Mouse (Mus musculus): ENCODE data around the gene Gzmc. TPM values are rescaled to one million over a fixed set of nuclear protein-coding genes. Genes with fewer than 3 reads are reported as not detected.

The Gzmc gene
- total and polyA plus RNA-seq, 2 experiments: 0.28 TPM; not detected in 1

GRCm38 (mm10) chr14:56186946-56187345 is 47.5 kb downstream of the Gzmc start:
- DNase-seq (ENCODE audit: extremely low read depth, low read depth, low spot score): no peak
- H3K27ac ChIP-seq (replicated peaks; ENCODE audit: insufficient read depth, low read depth, low read length): no peak overlapping the region
- WGBS: 51% methylated on average over 6 of the region's 6 CpGs
- no peak overlapping the region for H3K9ac ChIP-seq (ENCODE audit: low read depth, low read length)
- no peaks in the 10 kb centered on the region for H3K79me2 ChIP-seq (ENCODE audit: control insufficient read depth, insufficient read depth, low read length)
- no peaks in the 10 kb centered on the region for H3K36me3 ChIP-seq (ENCODE audit: control insufficient read depth, insufficient read depth, low read length)
- H3K4me1 ChIP-seq (ENCODE audit: control insufficient read depth, insufficient read depth, low read length): no peaks in the 10 kb centered on the region
- no peak overlapping the region for H3K4me3 ChIP-seq (ENCODE audit: insufficient read depth, low read depth, low read length)
- TF ChIP-seq POLR2A (IDR thresholded peaks at IDR 0.05; ENCODE audit: extremely low read depth, insufficient read depth, low read length) (no peak), CTCF (IDR thresholded peaks at IDR 0.05; ENCODE audit: low read depth, low read length) (peak; percentile 41)
- H3K27me3 ChIP-seq (ENCODE audit: control insufficient read depth, insufficient read depth, low read length): peaks cover 2% of the 10 kb centered on the region; the same call in 1 of the 2 replicates

- no peaks in the 10 kb centered on the region for H3K4me1 ChIP-seq (ENCODE audit: control insufficient read depth, insufficient read depth, low read length)
- no peak overlapping the region for H3K4me3 ChIP-seq (ENCODE audit: insufficient read depth, low read depth, low read length)
- peaks cover 2% of the 10 kb centered on the region; the same call in 1 of the 2 replicates for H3K27me3 ChIP-seq (ENCODE audit: control insufficient read depth, insufficient read depth, low read length)
- no peaks in the 10 kb centered on the region for H3K79me2 ChIP-seq (ENCODE audit: control insufficient read depth, insufficient read depth, low read length)
- no peak for DNase-seq (ENCODE audit: extremely low read depth, low read depth, low spot score)
- no peak overlapping the region for H3K27ac ChIP-seq (replicated peaks; ENCODE audit: insufficient read depth, low read depth, low read length)
- TF ChIP-seq POLR2A (IDR thresholded peaks at IDR 0.05; ENCODE audit: extremely low read depth, insufficient read depth, low read length) (no peak), CTCF (IDR thresholded peaks at IDR 0.05; ENCODE audit: low read depth, low read length) (no peak)
- WGBS: 74% methylated on average over 5 of the region's 5 CpGs
- H3K9ac ChIP-seq (ENCODE audit: low read depth, low read length): no peak overlapping the region
- H3K36me3 ChIP-seq (ENCODE audit: control insufficient read depth, insufficient read depth, low read length): no peaks in the 10 kb centered on the region
Measured at GRCm38 (mm10) chr14:56186521-56186920, 47.9 kb downstream of the Gzmc start.

Other genes with a start within 250 kb of the Gzmc start
- gene Mcpt1, start 216.7 kb downstream of the Gzmc start, total RNA-seq (2014; rRNA removed): not detected in 2 replicates
- gene Mcpt1, start 216.7 kb downstream of the Gzmc start, polyA plus RNA-seq (2012; rRNA removed): not detected in 2 replicates
- gene Mcpt9, start 204.2 kb downstream of the Gzmc start, total RNA-seq (2014; rRNA removed): not detected in 2 replicates
- gene Mcpt9, start 204.2 kb downstream of the Gzmc start, polyA plus RNA-seq (2012; rRNA removed): not detected in 2 replicates
- gene Mcpt2, start 192.6 kb downstream of the Gzmc start, total RNA-seq (2014; rRNA removed): not detected in 2 replicates
- not detected in 2 replicates for gene Mcpt2, start 192.6 kb downstream of the Gzmc start, polyA plus RNA-seq (2012; rRNA removed)
- gene Mcpt4, start 172.3 kb downstream of the Gzmc start, total RNA-seq (2014; rRNA removed): not detected in 2 replicates
- not detected in 2 replicates for gene Mcpt4, start 172.3 kb downstream of the Gzmc start, polyA plus RNA-seq (2012; rRNA removed)
- gene Mcpt8, start 149.4 kb downstream of the Gzmc start, total RNA-seq (2014; rRNA removed): not detected in 2 replicates
- gene Mcpt8, start 149.4 kb downstream of the Gzmc start, polyA plus RNA-seq (2012; rRNA removed): not detected in 2 replicates
- not detected in 2 replicates for gene Ctsg, start 132.1 kb downstream of the Gzmc start, total RNA-seq (2014; rRNA removed)
- gene Ctsg, start 132.1 kb downstream of the Gzmc start, polyA plus RNA-seq (2012; rRNA removed): not detected in 2 replicates
- gene Gzme, start 114.0 kb downstream of the Gzmc start, total RNA-seq (2014; rRNA removed): not detected in 2 replicates
- not detected in 2 replicates for gene Gzme, start 114.0 kb downstream of the Gzmc start, polyA plus RNA-seq (2012; rRNA removed)
- not detected in 2 replicates for gene Gzmd, start 102.0 kb downstream of the Gzmc start, total RNA-seq (2014; rRNA removed)
- gene Gzmd, start 102.0 kb downstream of the Gzmc start, polyA plus RNA-seq (2012; rRNA removed): not detected in 2 replicates
- not detected in 2 replicates for gene Gzmg, start 75.1 kb downstream of the Gzmc start, total RNA-seq (2014; rRNA removed)
- not detected in 2 replicates for gene Gzmg, start 75.1 kb downstream of the Gzmc start, polyA plus RNA-seq (2012; rRNA removed)
- not detected in 2 replicates for gene Gzmn, start 60.1 kb downstream of the Gzmc start, total RNA-seq (2014; rRNA removed)
- not detected in 2 replicates for gene Gzmn, start 60.1 kb downstream of the Gzmc start, polyA plus RNA-seq (2012; rRNA removed)
- not detected in 2 replicates for gene Gzmf, start 23.2 kb downstream of the Gzmc start, total RNA-seq (2014; rRNA removed)
- gene Gzmf, start 23.2 kb downstream of the Gzmc start, polyA plus RNA-seq (2012; rRNA removed): not detected in 2 replicates
- 0.34 and 1.0 TPM in 2 replicates for gene Gzmb, start 27.6 kb upstream of the Gzmc start, total RNA-seq (2014; rRNA removed)
- gene Gzmb, start 27.6 kb upstream of the Gzmc start, polyA plus RNA-seq (2012; rRNA removed): 0.27 and 0.49 TPM in 2 replicates
- not detected in 2 replicates for gene Atp12a, start 130.4 kb upstream of the Gzmc start, total RNA-seq (2014; rRNA removed)
- 0.04 TPM in 1 of 2 replicates, not detected in the other for gene Atp12a, start 130.4 kb upstream of the Gzmc start, polyA plus RNA-seq (2012; rRNA removed)
- 0.07 and 0.18 TPM in 2 replicates for gene Rnf17, start 167.9 kb upstream of the Gzmc start, total RNA-seq (2014; rRNA removed)
- gene Rnf17, start 167.9 kb upstream of the Gzmc start, polyA plus RNA-seq (2012; rRNA removed): not detected in 2 replicates